In genomic region chr11:103069731-103070130, GRCm38 (mm10) we compare ENCODE assay signal across 9 mouse cellular contexts.
"Had no signal": no experiment of that assay in that cellular context is flagged by ENCODE, and none has a peak within 500 bp of the region (broad histone marks: within the 10 kb centered on the region; RNA-seq: fewer than 3 reads in every experiment).

No protein-coding gene starts in this region.

- DNase-seq: kidney, adult 2 months; layer of hippocampus, adult 9-11 months; liver; lung, adult 18-20 months; lung, postnatal 10 days; lung, postnatal 36 days; right cerebral cortex, adult 18-20 months; thymus, adult 18-20 months; thymus, postnatal 36 days had no signal
